Mouse (Mus musculus) lung, adult 2 months (tissue): ENCODE measurements at regions not wholly inside any gene's neighbourhood (a gene's known extent, or its start where the extent isn't known, plus 50 kb on each side); places are given as distances from the start of the nearest gene placed in this dataset.

Source experiments
- CTCF ChIP-seq: fragments of 200-500 bp; IDR thresholded peaks from 2 replicates; pipeline ENCODE4 v1.5.1; 2011; ENCODE audit warnings: mild to moderate bottlenecking, low read length, control low read depth; ENCODE audit not compliant: insufficient read depth
- POLR2A ChIP-seq: fragments of 200-500 bp; IDR thresholded peaks from 2 replicates; pipeline ENCODE4 v1.6.1; 2011; ENCODE audit warnings: low read depth, mild to moderate bottlenecking, control low read depth, low read length, borderline replicate concordance; ENCODE audit errors: extremely low read depth

DNA sequence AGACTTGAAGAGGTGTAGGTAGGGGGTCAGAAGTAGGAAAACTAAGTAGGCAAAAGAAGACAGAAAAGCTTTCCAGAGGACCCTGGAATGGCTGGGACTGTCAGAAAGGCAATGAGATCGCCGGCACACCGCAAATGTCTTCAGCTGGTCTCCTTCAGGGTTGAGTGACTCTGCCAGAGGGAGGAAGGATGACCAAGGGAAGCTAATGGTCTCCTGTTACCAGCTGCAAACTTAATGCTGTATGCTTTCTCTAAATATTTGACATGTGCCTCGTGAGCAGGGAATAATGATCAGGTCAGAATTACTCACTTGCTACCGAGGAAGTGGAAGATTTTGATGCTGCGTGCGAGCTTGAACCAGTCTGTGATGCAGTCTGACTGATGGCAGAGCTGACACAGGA is 125.2 kb upstream of the Syt6 start:
- no peak for TF ChIP-seq CTCF
- no peak for TF ChIP-seq POLR2A
